ENCODE assay signal across 8 mouse cellular contexts in the genomic region with DNA sequence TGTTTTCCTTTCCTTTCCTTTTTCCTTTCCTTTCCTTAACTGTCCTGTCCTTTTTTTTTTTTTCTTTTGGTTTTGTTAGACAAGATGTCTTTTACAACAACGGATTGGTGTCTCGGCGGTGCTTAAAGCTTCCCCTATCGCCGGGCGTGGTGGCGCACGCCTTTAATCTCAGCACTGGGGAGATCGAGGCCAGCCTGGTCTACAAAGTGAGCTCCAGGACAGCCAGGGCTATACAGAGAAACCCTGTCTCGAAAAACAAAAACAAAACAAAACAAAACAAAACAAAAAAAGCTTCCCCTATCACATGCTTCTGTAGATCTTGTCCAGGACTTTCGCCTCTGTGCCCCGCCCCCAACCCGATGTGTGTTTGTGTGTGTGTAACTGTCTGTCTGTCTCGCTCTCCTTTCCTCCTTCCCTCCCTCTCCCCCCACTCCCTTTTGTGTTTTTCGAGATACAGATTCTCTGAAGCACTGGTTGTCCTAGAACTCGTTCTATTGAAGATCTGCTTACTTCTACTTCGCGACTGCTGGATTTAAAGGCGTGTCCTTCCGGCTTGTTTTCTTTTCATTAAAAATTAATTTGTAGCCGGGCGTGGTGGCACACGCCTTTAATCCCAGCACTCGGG. TPM values are rescaled to one million over a fixed set of nuclear protein-coding genes. Genes with fewer than 3 reads are reported as not detected.
A peak's percentile ranks its signal among the peaks of the same experiment; 100 is the strongest.
DNase-seq lines count a peak whose midpoint lies in the region; ATAC-seq and TF ChIP-seq lines count a peak whose summit lies in the region.

No protein-coding gene starts in this region.

- peak overlapping the region; percentile 71 for H3K4me2 ChIP-seq in embryonic facial prominence, embryonic 14.5 days (ENCODE audit: low read depth, low read length)

- H3K27ac ChIP-seq in spleen, adult 2 months (ENCODE audit: insufficient read depth, low read length): peak overlapping the region; percentile 55
- H3K27ac ChIP-seq in embryonic facial prominence, embryonic 14.5 days (replicated peaks; ENCODE audit: low read depth, low read length): peak overlapping the region; percentile 78
- peak overlapping the region; percentile 85; the same call in 1 of the 2 replicates for H3K27ac ChIP-seq in limb, embryonic 10.5 days

- H3K9ac ChIP-seq in embryonic facial prominence, embryonic 14.5 days (ENCODE audit: low read depth, low read length): peak overlapping the region; percentile 73

- DNase-seq in spleen, adult 2 months (ENCODE audit: low read depth in 1 of 2, low spot score in 2 of 2): no peak
- DNase-seq in spleen, postnatal 36 days (ENCODE audit: low spot score in 2 of 2): no peak
- DNase-seq in embryonic facial prominence, embryonic 14.5 days (ENCODE audit: low spot score): peak; percentile 25
- DNase-seq in limb, embryonic 10.5 days (ENCODE audit: low spot score): no peak
- DNase-seq in naive thymus-derived CD4-positive, alpha-beta T cell, adult 2 months (ENCODE audit: low read depth): peak; percentile 49
- no peak for DNase-seq in left cerebral cortex, adult 18-20 months (ENCODE audit: low spot score in 2 of 2)
- DNase-seq in right cerebral cortex, postnatal 14 days: no peak
- DNase-seq in adrenal gland, postnatal 25 days: no peak

- 0 out of 2 replicates have a peak, but pooled peaks have one; percentile 39 for ATAC-seq in embryonic facial prominence, embryonic 14.5 days (ENCODE audit: low read depth)

- TF ChIP-seq POLR2A in spleen, adult 2 months (IDR thresholded peaks at IDR 0.05; ENCODE audit: low read depth, low read length): no peak

- H3K27me3 ChIP-seq in spleen, adult 2 months (ENCODE audit: control insufficient read depth, insufficient read depth, low read length): no peaks in the 10 kb centered on the region
- no peaks in the 10 kb centered on the region for H3K27me3 ChIP-seq in embryonic facial prominence, embryonic 14.5 days (replicated peaks; ENCODE audit: control insufficient read depth, insufficient read depth, low read length)
- H3K27me3 ChIP-seq in limb, embryonic 10.5 days (ENCODE audit: low read depth, poor library complexity, severe bottlenecking): no peaks in the 10 kb centered on the region

- 2% methylated on average over 24 of the region's 24 CpGs for WGBS in spleen, adult 2 months
- WGBS in embryonic facial prominence, embryonic 14.5 days: 4% methylated on average over 24 of the region's 24 CpGs
- 7% methylated on average over 24 of the region's 24 CpGs for WGBS in limb, embryonic 10.5 days

- peaks cover 7% of the 10 kb centered on the region; the same call in 1 of the 2 replicates for H3K36me3 ChIP-seq in spleen, adult 2 months (ENCODE audit: control insufficient read depth, insufficient read depth, low read length)
- peaks cover 18% of the 10 kb centered on the region for H3K36me3 ChIP-seq in embryonic facial prominence, embryonic 14.5 days (ENCODE audit: control insufficient read depth, insufficient read depth, low read length)
- H3K36me3 ChIP-seq in limb, embryonic 10.5 days: peaks cover 31% of the 10 kb centered on the region

- H3K9me3 ChIP-seq in embryonic facial prominence, embryonic 14.5 days (ENCODE audit: control insufficient read depth, low read length): no peaks in the 10 kb centered on the region
- H3K9me3 ChIP-seq in limb, embryonic 10.5 days (replicated peaks): no peaks in the 10 kb centered on the region

- H3K4me1 ChIP-seq in spleen, adult 2 months (ENCODE audit: control insufficient read depth, insufficient read depth, insufficient read length): no peaks in the 10 kb centered on the region; the same call in 1 of the 2 replicates
- H3K4me1 ChIP-seq in embryonic facial prominence, embryonic 14.5 days (ENCODE audit: control insufficient read depth, insufficient read depth, low read length): no peaks in the 10 kb centered on the region; the same call in 1 of the 2 replicates
- peaks cover 18% of the 10 kb centered on the region for H3K4me1 ChIP-seq in limb, embryonic 10.5 days

- peak overlapping the region; percentile 84 for H3K4me3 ChIP-seq in spleen, adult 2 months (ENCODE audit: extremely low read depth, insufficient read depth, insufficient read length)
- H3K4me3 ChIP-seq in embryonic facial prominence, embryonic 14.5 days (ENCODE audit: low read depth, low read length): peak overlapping the region; percentile 70
- H3K4me3 ChIP-seq in limb, embryonic 10.5 days: peak overlapping the region; percentile 77

- TF ChIP-seq CTCF in spleen, adult 2 months (IDR thresholded peaks at IDR 0.05; ENCODE audit: extremely low read depth, insufficient read depth, insufficient read length, insufficient replicate concordance): no peak

RNA-seq across cellular contexts. Expression of a gene that starts 0.5 kb away (rescaled TPM):
- 52.5 and 59.8 TPM in 2 replicates for polyA plus RNA-seq in spleen, adult 2 months (2012; rRNA removed)
- 50.1 and 67.2 TPM in 2 replicates for polyA plus RNA-seq in embryonic facial prominence, embryonic 14.5 days (2014; fragmentation: Nextera tagmentation; extraction: Ambion mirVana)
- polyA plus RNA-seq in limb, embryonic 10.5 days (2016; fragmentation: Nextera tagmentation; extraction: Ambion mirVana): 165 and 183 TPM in 2 replicates
- 10 to 100 TPM; 28.5 to 30.5 TPM for total RNA-seq in left cerebral cortex, adult 18-20 months (2021)
- 33.3 and 39.6 TPM in 2 replicates for total RNA-seq in adrenal gland, postnatal 25 days (2021)

RNA-seq across cellular contexts. Expression of a gene that starts 9.9 kb away (rescaled TPM):
- 0.41 and 0.86 TPM in 2 replicates for polyA plus RNA-seq in spleen, adult 2 months (2012; rRNA removed)
- 0.17 TPM in 1 of 2 replicates, not detected in the other for polyA plus RNA-seq in embryonic facial prominence, embryonic 14.5 days (2014; fragmentation: Nextera tagmentation; extraction: Ambion mirVana)
- 0.21 and 0.38 TPM in 2 replicates for polyA plus RNA-seq in limb, embryonic 10.5 days (2016; fragmentation: Nextera tagmentation; extraction: Ambion mirVana)
- total RNA-seq in left cerebral cortex, adult 18-20 months (2021): under 1 TPM in 1 of 2 experiments, not detected in 1; 0.56 TPM
- total RNA-seq in adrenal gland, postnatal 25 days (2021): 0.27 and 0.81 TPM in 2 replicates

RNA-seq across cellular contexts. Expression of a gene that starts 10.0 kb away (rescaled TPM):
- polyA plus RNA-seq in spleen, adult 2 months (2012; rRNA removed): 2,560 and 3,342 TPM in 2 replicates
- 1,571 and 1,579 TPM in 2 replicates for polyA plus RNA-seq in embryonic facial prominence, embryonic 14.5 days (2014; fragmentation: Nextera tagmentation; extraction: Ambion mirVana)
- 1,693 and 2,093 TPM in 2 replicates for polyA plus RNA-seq in limb, embryonic 10.5 days (2016; fragmentation: Nextera tagmentation; extraction: Ambion mirVana)
- total RNA-seq in left cerebral cortex, adult 18-20 months (2021): 100 to 1,000 TPM; 268 to 301 TPM
- total RNA-seq in adrenal gland, postnatal 25 days (2021): 579 and 669 TPM in 2 replicates

RNA-seq across cellular contexts. Expression of a gene that starts 11.9 kb away (rescaled TPM):
- polyA plus RNA-seq in spleen, adult 2 months (2012; rRNA removed): 6.8 and 7.5 TPM in 2 replicates
- 3.7 and 5.3 TPM in 2 replicates for polyA plus RNA-seq in embryonic facial prominence, embryonic 14.5 days (2014; fragmentation: Nextera tagmentation; extraction: Ambion mirVana)
- 0.59 and 2.3 TPM in 2 replicates for polyA plus RNA-seq in limb, embryonic 10.5 days (2016; fragmentation: Nextera tagmentation; extraction: Ambion mirVana)
- 1 to 10 TPM; 1.9 to 2.1 TPM for total RNA-seq in left cerebral cortex, adult 18-20 months (2021)
- total RNA-seq in adrenal gland, postnatal 25 days (2021): 4.5 and 6.5 TPM in 2 replicates

RNA-seq across cellular contexts. Expression of a gene that starts 12.0 kb away (rescaled TPM):
- 13.8 and 26.7 TPM in 2 replicates for polyA plus RNA-seq in spleen, adult 2 months (2012; rRNA removed)
- 40.8 and 41.9 TPM in 2 replicates for polyA plus RNA-seq in embryonic facial prominence, embryonic 14.5 days (2014; fragmentation: Nextera tagmentation; extraction: Ambion mirVana)
- polyA plus RNA-seq in limb, embryonic 10.5 days (2016; fragmentation: Nextera tagmentation; extraction: Ambion mirVana): 52.9 and 61.2 TPM in 2 replicates
- total RNA-seq in left cerebral cortex, adult 18-20 months (2021): 10 to 100 TPM; 20.6 to 23.9 TPM
- total RNA-seq in adrenal gland, postnatal 25 days (2021): 30.5 and 33.5 TPM in 2 replicates

Comparison
In these comparisons a context has a peak if more than half of its experiments do, and no peak if none do; other contexts are left out.
1. DNase-seq: peak in embryonic facial prominence, embryonic 14.5 days (single experiment) and naive thymus-derived CD4-positive, alpha-beta T cell, adult 2 months (single experiment); none in spleen, adult 2 months (0 of 2), spleen, postnatal 36 days (0 of 2), limb, embryonic 10.5 days (single experiment), left cerebral cortex, adult 18-20 months (0 of 2), right cerebral cortex, postnatal 14 days (single experiment) and adrenal gland, postnatal 25 days (single experiment).
2. Peak in every context shown above with its lines, with median percentiles within 50 percentile points of each other: H3K27ac ChIP-seq and H3K4me3 ChIP-seq.